ENCODE assay signal across 12 mouse cellular contexts in genomic region chr12:73847336-73847735, GRCm38 (mm10). TPM values are rescaled to one million over a fixed set of nuclear protein-coding genes. Genes with fewer than 3 reads are reported as not detected.
DNase-seq lines count a peak whose midpoint lies in the region; ATAC-seq and TF ChIP-seq lines count a peak whose summit lies in the region.
"Had no signal": no experiment of that assay in that cellular context is flagged by ENCODE, and none has a peak within 500 bp of the region (broad histone marks: within the 10 kb centered on the region; RNA-seq: fewer than 3 reads in every experiment).

No protein-coding gene starts in this region.

- TF ChIP-seq POLR2A in brain, embryonic 14.5 days (IDR thresholded peaks at IDR 0.05; ENCODE audit: borderline replicate concordance, extremely low read depth, insufficient read depth, insufficient read length, poor library complexity, severe bottlenecking), result no peak

- ATAC-seq in heart, embryonic 16.5 days (replicated peaks; ENCODE audit: extremely low read depth, insufficient read depth, low FRiP score), result 0 out of 2 replicates have a peak, but pooled peaks have one; percentile 23
- ATAC-seq in megakaryocyte, adult 5-6 weeks (ENCODE audit: poor library complexity, severe bottlenecking), result no peak
- ATAC-seq: intestine, embryonic 16.5 days had no signal

- H3K27me3 ChIP-seq in heart, embryonic 16.5 days (ENCODE audit: control insufficient read depth, insufficient read depth, low read length), result no peaks in the 10 kb centered on the region
- H3K27me3 ChIP-seq: liver, embryonic 15.5 days; midbrain, embryonic 12.5 days had no signal

- 0 out of 2 replicates have a peak overlapping the region, but pooled peaks have one; percentile 10 for H3K9ac ChIP-seq in heart, embryonic 16.5 days (ENCODE audit: low read length)
- H3K9ac ChIP-seq: liver, embryonic 15.5 days; midbrain, embryonic 12.5 days had no signal

- peaks cover 12% of the 10 kb centered on the region for H3K4me1 ChIP-seq in heart, embryonic 16.5 days (ENCODE audit: control insufficient read depth, insufficient read depth, low read length)
- H3K4me1 ChIP-seq: liver, embryonic 15.5 days; midbrain, embryonic 12.5 days had no signal

- WGBS in heart, embryonic 16.5 days, result 45% methylated on average over 10 of the region's 10 CpGs

- no peak for TF ChIP-seq CTCF in left cerebral cortex, adult 2 months (IDR thresholded peaks at IDR 0.05)
- TF ChIP-seq CTCF in brain, embryonic 14.5 days (IDR thresholded peaks at IDR 0.05; ENCODE audit: borderline replicate concordance, extremely low read depth, insufficient read depth, insufficient read length), result no peak

- H3K27ac ChIP-seq in left cerebral cortex, adult 2 months, result no peak overlapping the region
- H3K27ac ChIP-seq in heart, embryonic 16.5 days (ENCODE audit: low read length), result peak overlapping the region; percentile 58
- H3K27ac ChIP-seq: liver, embryonic 15.5 days; midbrain, embryonic 12.5 days had no signal

- intact Hi-C loops in left cerebral cortex, adult 2 months (cut with DNase I), result no loop called here
- intact Hi-C loops in left cerebral cortex, postnatal 36 days (cut with DNase I), result no loop called here

- peak overlapping the region; percentile 55 for H3K4me2 ChIP-seq in heart, embryonic 16.5 days (ENCODE audit: low read depth, low read length)
- H3K4me2 ChIP-seq: liver, embryonic 15.5 days; midbrain, embryonic 12.5 days had no signal

- peak; percentile 23 to 82 for DNase-seq in adrenal gland, adult (ENCODE audit: inconsistent age in 2 of 2, low spot score in 1 of 2)
- no peak for DNase-seq in adrenal gland, adult 8-10 months
- no peak for DNase-seq in left cerebral cortex, adult 2 months (ENCODE audit: extremely low spot score in 1 of 2, low spot score in 2 of 2)
- no peak for DNase-seq in left cerebral cortex, postnatal 36 days (ENCODE audit: low spot score in 2 of 2)
- peak; percentile 4 for DNase-seq in brain, embryonic 14.5 days (ENCODE audit: low read depth)
- no peak for DNase-seq in embryo, embryonic 10 days (ENCODE audit: low spot score)

- no peaks in the 10 kb centered on the region for H3K36me3 ChIP-seq in heart, embryonic 16.5 days (ENCODE audit: control insufficient read depth, insufficient read depth)
- H3K36me3 ChIP-seq: liver, embryonic 15.5 days; midbrain, embryonic 12.5 days had no signal

- H3K4me3 ChIP-seq in left cerebral cortex, adult 2 months, result peak overlapping the region; percentile 16
- H3K4me3 ChIP-seq in heart, embryonic 16.5 days (ENCODE audit: low read length), result peak overlapping the region; percentile 46
- H3K4me3 ChIP-seq: erythroblast, embryonic 14.5 days; liver, embryonic 15.5 days; midbrain, embryonic 12.5 days had no signal

- H3K9me3 ChIP-seq in heart, embryonic 16.5 days (replicated peaks; ENCODE audit: control insufficient read depth, low read length), result no peaks in the 10 kb centered on the region
- H3K9me3 ChIP-seq: liver, embryonic 15.5 days; midbrain, embryonic 12.5 days had no signal

RNA-seq across cellular contexts. Expression of gene Hif1a, which starts 53.8 kb away (rescaled TPM):
- total RNA-seq in adrenal gland, adult 8-10 months (2022), result 10 to 100 TPM; 61.1 to 71.2 (median 65.2) TPM
- total RNA-seq in left cerebral cortex, adult 2 months (2021), result 10 to 100 TPM; 51.7 to 53.3 TPM
- total RNA-seq in left cerebral cortex, postnatal 36 days (2021), result 10 to 100 TPM; 54.6 TPM
- 69.2 and 73.1 TPM in 2 replicates for polyA plus RNA-seq in brain, embryonic 14.5 days (2012; rRNA removed)
- 93.8 and 95.1 TPM in 2 replicates for polyA plus RNA-seq in heart, embryonic 16.5 days (2015; fragmentation: Nextera tagmentation; extraction: Ambion mirVana)
- 68.4 and 70.9 TPM in 2 replicates for total RNA-seq in megakaryocyte, adult 5-6 weeks (2015)
- 85.4 and 89.4 TPM in 2 replicates for total RNA-seq in megakaryocyte, adult 5-6 weeks (2017)

Comparison
In these comparisons a context has a peak if more than half of its experiments do, and no peak if none do; other contexts are left out.
1. DNase-seq: peak in adrenal gland, adult (2 of 2) and brain, embryonic 14.5 days (single experiment); none in adrenal gland, adult 8-10 months (single experiment), left cerebral cortex, adult 2 months (0 of 2), left cerebral cortex, postnatal 36 days (0 of 2) and embryo, embryonic 10 days (single experiment).